Mouse (Mus musculus) ES-E14 (cell line): ENCODE data around the gene Smad3. TPM values are rescaled to one million over a fixed set of nuclear protein-coding genes. Genes with fewer than 3 reads are reported as not detected.

Source experiments
- DNase-seq: peaks from one replicate; pipeline ENCODE4 v3.0.0-alpha.2; 2013; ENCODE audit warnings: low read depth, low spot score
- H3K27ac ChIP-seq: 2 replicates; pipeline ENCODE4 v1.5.1; 2012; ENCODE audit warnings: low read depth, mild to moderate bottlenecking, low read length, moderate library complexity, mixed read lengths; ENCODE audit not compliant: poor library complexity, insufficient read depth, severe bottlenecking
- H3K36me3 ChIP-seq: 2 replicates; pipeline ENCODE4 v1.6.1; 2012; ENCODE audit warnings: mild to moderate bottlenecking, low read length, moderate library complexity, mixed read lengths; ENCODE audit not compliant: control insufficient read depth, poor library complexity, insufficient read depth, severe bottlenecking
- H3K4me1 ChIP-seq, 2 experiments: fragments of 150-350 bp in 1 of 2; sonication (generic) in 1 of 2; 2 replicates each; pipeline ENCODE4 v1.6.1; 2012; ENCODE audit warnings: low read length in 2 of 2, mild to moderate bottlenecking in 1 of 2, mixed read lengths in 1 of 2; ENCODE audit not compliant: control insufficient read depth in 2 of 2, insufficient read depth in 2 of 2, poor library complexity in 1 of 2
- H3K4me3 ChIP-seq, 2 experiments: fragments of 150-350 bp in 1 of 2; sonication (generic) in 1 of 2; 2 replicates each; pipeline ENCODE4 v1.5.1; 2012; ENCODE audit warnings: low read length in 2 of 2, low read depth in 1 of 2, mild to moderate bottlenecking in 1 of 2, mixed read lengths in 1 of 2; ENCODE audit not compliant: insufficient read depth in 1 of 2, poor library complexity in 1 of 2, severe bottlenecking in 1 of 2
- H3K9ac ChIP-seq: 2 replicates; pipeline ENCODE4 v1.6.1; 2012; ENCODE audit warnings: low read depth, mild to moderate bottlenecking, low read length, mixed read lengths; ENCODE audit not compliant: poor library complexity, insufficient read depth, severe bottlenecking
- H3K9me3 ChIP-seq: fragments of 150-350 bp; sonication (generic); 2 replicates; pipeline ENCODE4 v1.6.1; 2012; ENCODE audit warnings: low read depth, mild to moderate bottlenecking, low read length; ENCODE audit not compliant: control insufficient read depth, insufficient read depth
- CHD2 ChIP-seq: IDR thresholded peaks from 2 replicates; pipeline ENCODE4 v1.6.1; 2014; ENCODE audit warnings: mild to moderate bottlenecking, low read depth, low read length, inconsistent platforms
- HCFC1 ChIP-seq: IDR thresholded peaks from 2 replicates; pipeline ENCODE4 v1.6.1; 2012; ENCODE audit warnings: low read length, inconsistent platforms, borderline replicate concordance; ENCODE audit not compliant: insufficient read depth
- MAFK ChIP-seq: IDR thresholded peaks from 2 replicates; pipeline ENCODE4 v1.6.1; 2014; ENCODE audit warnings: mild to moderate bottlenecking, low read depth, low read length, inconsistent platforms; ENCODE audit not compliant: insufficient read depth
- ZC3H11A ChIP-seq: IDR thresholded peaks from 2 replicates; pipeline ENCODE4 v1.6.1; 2012; ENCODE audit warnings: low read depth, mild to moderate bottlenecking, inconsistent platforms, low read length, borderline replicate concordance
- ZNF384 ChIP-seq: IDR thresholded peaks from 2 replicates; pipeline ENCODE4 v1.6.1; 2012; ENCODE audit warnings: low read depth, low read length, inconsistent platforms
- in situ Hi-C, 2 experiments: fragments of 600-800 bp; cut with MboI; formaldehyde crosslinking; loops; one replicate each; pipeline ENCODE4 v1.15.1; 2025; ENCODE audit warnings: low sequenced_read_pairs in 2 of 2, inconsistent platforms in 1 of 2; ENCODE audit not compliant: unreplicated experiment in 2 of 2
- total RNA-seq: library from RNA; depleted of rRNA; stranded (reverse); fragments of 300-350 nt; gene quantifications from 2 replicates; pipeline ENCODE4 v1.2.3, GENCODE M21; 2012

The Smad3 gene
- total RNA-seq, 1 experiment = 15.2 TPM

DNA sequence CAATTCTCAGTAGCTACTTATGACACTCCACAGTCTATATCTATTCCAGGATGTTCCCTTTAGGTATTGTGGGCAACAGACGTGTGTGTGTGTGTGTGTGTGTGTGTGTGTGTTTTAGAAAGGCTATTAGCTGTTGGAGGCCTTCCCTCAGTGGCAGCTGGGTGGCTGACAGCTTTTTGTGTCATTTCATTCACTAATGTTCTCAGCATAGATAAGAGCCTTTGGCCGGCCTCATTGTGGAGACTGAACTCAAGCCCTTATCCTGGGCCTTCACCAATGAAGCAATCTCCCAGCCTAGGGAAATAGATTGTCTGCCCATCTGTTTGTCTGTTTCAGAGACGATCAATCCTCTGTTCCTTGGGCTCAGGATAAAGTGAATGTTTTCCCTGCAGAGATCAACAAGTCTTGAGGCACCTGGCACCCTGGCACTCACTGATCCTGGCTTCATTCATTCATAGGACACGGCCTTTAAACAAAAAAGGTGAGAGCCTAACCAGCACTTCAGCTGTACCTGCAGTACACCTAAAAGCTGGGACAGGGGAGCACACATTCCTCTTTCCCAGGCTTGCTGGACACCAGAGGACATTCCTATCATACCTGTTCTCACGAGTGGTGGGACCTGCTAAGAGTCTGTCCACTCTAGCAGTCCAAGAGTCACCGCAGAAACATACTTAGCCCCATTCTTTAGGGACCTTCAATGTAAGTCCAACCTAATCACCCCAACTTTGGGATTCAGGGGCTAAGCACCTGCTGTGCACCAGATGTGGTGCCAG lies 52.6 kb downstream of the Smad3 start:
- no peak for DNase-seq
- in situ Hi-C loops = no loop called here
- H3K9me3 ChIP-seq = no peaks in the 10 kb centered on the region
- no peak for TF ChIP-seq CHD2
- no peak for TF ChIP-seq ZNF384
- TF ChIP-seq HCFC1 = no peak
- no peak for TF ChIP-seq MAFK
- no peak for TF ChIP-seq ZC3H11A
- no peaks in the 10 kb centered on the region for H3K36me3 ChIP-seq
- no peak overlapping the region for H3K4me3 ChIP-seq
- H3K4me1 ChIP-seq = no peaks in the 10 kb centered on the region
- H3K27ac ChIP-seq = no peak overlapping the region
- H3K9ac ChIP-seq = no peak overlapping the region

DNA sequence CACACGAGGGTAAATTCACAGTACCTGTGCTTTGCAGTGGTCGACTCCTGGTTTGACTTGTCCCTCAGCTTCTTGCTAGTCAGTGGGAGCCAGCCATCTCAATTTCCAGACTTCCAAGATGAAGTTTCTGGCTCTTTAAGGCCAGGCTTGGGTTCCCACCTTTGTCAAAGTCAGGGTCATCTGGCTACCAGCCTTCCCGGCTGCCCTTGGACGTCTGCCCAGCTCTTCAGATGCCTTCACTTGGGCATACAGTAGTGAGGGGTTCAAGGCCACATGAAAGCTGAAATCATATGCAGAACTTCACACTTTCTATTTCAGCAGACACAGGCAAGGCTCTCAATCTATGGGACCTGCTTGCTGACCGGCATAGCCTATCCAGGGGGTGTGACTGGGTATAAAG lies 53.7 kb downstream of the Smad3 start:
- TF ChIP-seq ZC3H11A = no peak
- no peak for TF ChIP-seq HCFC1
- no peak for TF ChIP-seq ZNF384
- no peak for TF ChIP-seq CHD2
- no peak for TF ChIP-seq MAFK
- Histone ChIP-seq H3K9me3 (no peaks in the 10 kb centered on the region), H3K36me3 (no peaks in the 10 kb centered on the region), H3K27ac (no peak overlapping the region), H3K9ac (no peak overlapping the region), H3K4me3 (no peak overlapping the region), H3K4me1 (no peaks in the 10 kb centered on the region)
- in situ Hi-C loops = no loop called here
- no peak for DNase-seq

DNA sequence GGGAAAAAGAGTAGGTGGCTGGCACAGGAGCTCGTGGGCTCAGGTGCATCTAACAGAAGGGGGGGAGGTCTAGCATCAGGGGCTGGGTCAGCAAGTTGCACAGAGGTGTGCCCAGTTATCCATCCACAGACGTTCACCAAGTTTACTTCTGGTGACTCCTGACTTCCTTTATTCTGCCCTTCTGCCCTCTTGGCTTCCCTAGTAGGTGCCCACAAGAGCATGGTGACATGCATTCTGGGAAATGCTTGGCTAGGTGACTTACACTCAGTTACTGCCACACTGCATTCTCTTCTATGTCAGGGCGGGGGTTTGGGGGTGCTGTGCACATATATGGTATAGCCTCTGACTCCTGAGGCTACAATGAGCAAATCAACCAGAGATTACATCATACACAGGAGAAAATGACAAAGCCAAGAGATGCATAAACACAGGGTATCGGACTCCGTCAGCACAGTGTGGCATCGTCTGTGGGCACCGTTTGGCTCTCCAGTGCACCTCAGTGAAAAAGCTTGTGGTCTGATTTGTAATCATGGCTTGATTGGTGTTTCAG lies 54.5 kb downstream of the Smad3 start:
- H3K4me1 ChIP-seq = no peaks in the 10 kb centered on the region
- H3K36me3 ChIP-seq = no peaks in the 10 kb centered on the region
- H3K9me3 ChIP-seq = no peaks in the 10 kb centered on the region
- DNase-seq = no peak
- H3K9ac ChIP-seq = no peak overlapping the region
- TF ChIP-seq ZNF384 (no peak), CHD2 (no peak), ZC3H11A (no peak), HCFC1 (no peak), MAFK (no peak)
- H3K27ac ChIP-seq = no peak overlapping the region
- in situ Hi-C loops = no loop called here
- H3K4me3 ChIP-seq = no peak overlapping the region

DNA sequence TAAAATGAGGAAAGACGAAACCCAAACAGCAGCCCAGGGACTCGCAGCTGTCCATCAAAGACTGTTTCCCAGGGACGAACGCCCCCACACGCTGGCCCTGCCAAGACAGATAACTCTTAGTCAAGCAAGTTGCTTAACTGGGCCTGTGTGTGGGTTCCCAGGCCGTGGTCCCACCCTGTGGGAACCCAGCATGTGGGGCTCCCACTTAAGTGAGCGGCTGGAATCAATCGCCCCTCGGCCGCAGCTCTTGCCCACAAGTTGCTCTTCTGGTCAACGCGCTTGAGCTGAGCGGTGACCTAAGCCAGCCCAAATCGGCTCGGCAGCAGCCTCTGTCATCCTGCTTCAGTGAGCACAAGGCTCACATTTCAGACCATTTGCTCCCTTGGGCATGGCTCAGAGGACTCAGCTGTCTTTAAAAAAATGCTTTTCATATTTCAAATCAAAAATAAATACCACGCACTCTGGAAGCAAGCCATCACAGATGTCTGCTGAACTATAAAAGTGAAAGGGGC lies 55.2 kb downstream of the Smad3 start:
- Histone ChIP-seq H3K36me3 (no peaks in the 10 kb centered on the region), H3K4me1 (no peaks in the 10 kb centered on the region), H3K4me3 (no peak overlapping the region), H3K9me3 (no peaks in the 10 kb centered on the region), H3K27ac (no peak overlapping the region), H3K9ac (no peak overlapping the region)
- DNase-seq = no peak
- TF ChIP-seq ZC3H11A (no peak), CHD2 (no peak), HCFC1 (no peak), ZNF384 (no peak), MAFK (no peak)
- in situ Hi-C loops = no loop called here
